Mouse (Mus musculus) ovary, postnatal 36 days (tissue): ENCODE data around the gene Nkx1-2.
A peak's percentile ranks its signal among the peaks of the same experiment; 100 is the strongest.

Source experiments
- DNase-seq: peaks from one replicate; pipeline ENCODE4 v3.0.0; 2022; ENCODE audit warnings: low spot score, mixed read lengths

Gene Nkx1-2

GRCm38 (mm10) chr7:132604720-132605119 is 5.3 kb upstream of the Nkx1-2 start:
- no peak for DNase-seq

GRCm38 (mm10) chr7:132600926-132601325 is 1.5 kb upstream of the Nkx1-2 start:
- no peak for DNase-seq

- no peak for DNase-seq
These were observed 589 bp upstream of the Nkx1-2 start for GRCm38 (mm10) chr7:132600026-132600425.

DNA sequence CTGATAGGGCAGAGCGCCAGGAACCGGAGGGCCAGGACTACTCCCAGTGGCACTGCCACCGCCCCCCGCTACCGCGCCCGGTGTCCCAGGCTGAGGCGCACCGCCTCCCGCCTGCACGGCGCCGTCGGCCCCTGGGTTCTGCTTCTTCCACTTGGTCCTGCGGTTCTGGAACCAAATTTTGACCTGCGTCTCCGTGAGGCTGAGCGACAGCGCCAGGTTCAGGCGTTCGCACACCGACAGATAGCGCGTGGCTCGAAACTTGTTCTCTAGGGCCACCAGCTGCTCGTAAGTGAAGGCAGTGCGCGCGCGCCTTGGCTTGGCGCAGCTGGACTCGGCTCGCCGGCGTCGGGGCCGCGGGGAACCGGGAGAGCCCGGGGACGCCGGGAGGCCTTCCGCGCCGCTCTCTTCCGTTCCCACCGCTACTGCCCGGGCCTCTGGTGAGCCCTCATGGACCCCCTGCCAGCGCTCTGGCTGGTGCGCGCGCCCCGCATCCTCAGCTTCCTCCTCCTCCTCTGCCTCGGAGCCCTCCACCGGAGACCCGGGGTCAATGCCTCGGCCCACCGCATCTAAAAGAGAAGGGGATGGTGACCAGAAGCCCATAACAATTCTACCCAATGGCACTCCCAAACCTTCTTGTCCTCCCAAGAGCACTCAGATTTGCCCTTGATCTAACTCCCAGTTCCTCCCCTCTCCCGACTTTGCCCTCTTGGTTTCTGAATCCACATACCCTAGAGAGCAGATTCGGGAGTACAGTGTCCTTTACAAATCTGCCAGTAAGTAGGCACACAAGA is 2.0 kb downstream of the Nkx1-2 start:
- peak; percentile 28 for DNase-seq

- DNase-seq: no peak
These were observed 2.7 kb downstream of the Nkx1-2 start for GRCm38 (mm10) chr7:132596557-132597250.

DNA sequence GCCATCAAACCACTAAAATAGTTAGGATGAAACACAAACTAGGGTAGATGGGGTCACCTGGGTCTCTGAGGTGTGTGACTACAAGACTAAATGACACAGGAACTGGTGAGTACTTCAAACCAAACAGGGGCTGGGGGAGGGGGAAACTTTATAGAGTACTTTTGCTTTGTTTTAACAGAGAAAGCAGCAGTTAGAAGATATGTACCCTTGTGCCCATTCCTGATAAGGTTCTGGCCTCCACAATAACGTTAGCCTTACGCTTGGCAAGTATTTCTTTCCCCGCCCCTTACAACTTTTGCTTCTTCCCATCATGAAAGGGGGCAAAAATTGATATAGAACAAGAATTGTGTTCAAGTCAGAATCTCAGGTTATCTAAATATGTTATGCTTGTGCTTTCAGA is 3.6 kb downstream of the Nkx1-2 start:
- no peak for DNase-seq

- DNase-seq: no peak
These were observed 5.1 kb downstream of the Nkx1-2 start for GRCm38 (mm10) chr7:132594325-132594724.

DNA sequence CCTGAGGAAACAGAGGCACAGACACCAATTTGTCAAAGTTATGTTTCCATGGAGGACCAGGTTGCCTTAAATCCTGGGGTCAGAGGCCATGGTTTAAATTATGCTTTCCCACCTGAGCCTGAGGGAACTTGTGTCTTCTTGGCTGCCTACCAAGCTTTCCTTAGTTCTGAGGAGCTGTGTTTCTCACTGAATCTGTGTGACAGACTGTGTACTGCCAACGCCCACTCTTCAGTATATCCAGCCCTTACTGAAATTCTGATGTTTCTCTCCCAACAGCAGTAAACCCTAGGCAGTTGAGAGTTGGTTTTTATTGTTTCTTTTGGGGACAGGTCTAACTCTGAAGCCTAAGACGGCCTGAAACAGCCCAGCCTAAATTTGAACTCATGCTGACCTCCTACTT is 5.7 kb downstream of the Nkx1-2 start:
- DNase-seq: no peak

- no peak for DNase-seq
These were observed 9.8 kb downstream of the Nkx1-2 start for GRCm38 (mm10) chr7:132589610-132590009.

- DNase-seq: no peak
These were observed 12.3 kb downstream of the Nkx1-2 start for GRCm38 (mm10) chr7:132587167-132587566.

DNA sequence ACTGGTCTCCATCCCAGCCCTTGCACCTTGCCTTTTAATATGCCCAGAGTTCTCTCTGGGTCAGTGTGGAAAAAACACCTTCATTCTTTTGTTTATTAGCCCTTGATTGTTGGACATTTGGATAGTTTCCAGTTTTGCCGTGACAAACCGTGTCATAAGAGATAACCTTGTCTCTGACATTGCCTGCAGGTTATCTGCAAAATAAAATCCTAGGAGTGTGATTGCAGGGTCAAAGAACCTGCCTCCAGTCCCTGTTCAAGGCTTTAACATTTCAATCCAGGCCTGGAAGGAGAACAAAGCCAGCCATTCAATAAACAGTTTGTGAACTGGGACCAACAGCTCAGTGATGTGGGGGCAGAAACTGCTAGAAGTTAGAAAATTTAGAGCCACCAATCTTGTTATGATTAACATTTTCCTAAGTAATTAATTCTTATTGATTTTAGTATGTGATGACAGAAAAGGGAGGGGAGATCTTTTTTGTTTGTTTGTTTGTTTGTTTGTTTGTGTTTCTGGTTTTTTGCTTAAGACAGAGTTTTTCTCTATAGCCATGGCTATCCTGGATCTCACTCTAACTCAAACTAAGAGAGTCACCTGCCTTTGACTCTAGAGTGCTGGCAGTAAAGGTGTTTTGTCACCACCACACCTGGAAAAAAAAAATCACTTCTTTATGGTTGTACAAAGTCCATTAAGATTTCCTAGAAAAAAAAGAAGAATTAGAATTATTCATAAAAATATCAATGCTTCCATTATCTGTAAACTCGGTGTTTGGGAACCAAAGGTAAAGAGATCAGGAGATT is 13.5 kb downstream of the Nkx1-2 start:
- no peak for DNase-seq

GRCm38 (mm10) chr7:132581441-132581840 is 18.0 kb downstream of the Nkx1-2 start:
- DNase-seq: no peak

DNA sequence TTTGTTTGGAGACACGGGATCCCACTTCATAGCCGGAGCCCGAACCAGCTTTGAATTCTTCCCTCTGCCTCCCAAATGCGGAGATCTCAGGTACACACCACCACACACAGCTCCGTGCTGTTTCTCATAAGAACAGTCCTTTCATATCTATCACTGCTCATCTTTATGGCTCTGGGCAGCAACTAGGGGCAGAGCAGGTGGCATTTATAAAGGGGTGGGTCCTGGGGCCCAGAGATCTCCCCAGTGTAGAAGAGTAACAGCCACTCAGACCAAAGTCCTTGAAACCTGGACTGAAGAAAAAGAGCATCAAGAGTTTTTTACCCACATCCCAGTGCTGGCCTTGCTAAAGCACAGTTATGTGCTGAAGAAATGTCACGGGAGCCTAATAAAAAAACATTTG is 18.9 kb downstream of the Nkx1-2 start:
- no peak for DNase-seq

- no peak for DNase-seq
These were observed 22.5 kb downstream of the Nkx1-2 start for GRCm38 (mm10) chr7:132576891-132577290.

GRCm38 (mm10) chr7:132576116-132576650 is 23.3 kb downstream of the Nkx1-2 start, which contains the start of gene Oat:
Gene Oat, minus strand, starts transcription at chr7:132576398.
- peak; percentile 95 for DNase-seq

GRCm38 (mm10) chr7:132575623-132576022 is 23.8 kb downstream of the Nkx1-2 start:
- DNase-seq: peak; percentile 80

- DNase-seq: no peak
These were observed 24.8 kb downstream of the Nkx1-2 start for GRCm38 (mm10) chr7:132574646-132575045.

GRCm38 (mm10) chr7:132573205-132573604 is 26.2 kb downstream of the Nkx1-2 start:
- no peak for DNase-seq

- no peak for DNase-seq
These were observed 26.7 kb downstream of the Nkx1-2 start for GRCm38 (mm10) chr7:132572738-132573137.

- DNase-seq: no peak
These were observed 28.0 kb downstream of the Nkx1-2 start for GRCm38 (mm10) chr7:132571481-132571880.

DNA sequence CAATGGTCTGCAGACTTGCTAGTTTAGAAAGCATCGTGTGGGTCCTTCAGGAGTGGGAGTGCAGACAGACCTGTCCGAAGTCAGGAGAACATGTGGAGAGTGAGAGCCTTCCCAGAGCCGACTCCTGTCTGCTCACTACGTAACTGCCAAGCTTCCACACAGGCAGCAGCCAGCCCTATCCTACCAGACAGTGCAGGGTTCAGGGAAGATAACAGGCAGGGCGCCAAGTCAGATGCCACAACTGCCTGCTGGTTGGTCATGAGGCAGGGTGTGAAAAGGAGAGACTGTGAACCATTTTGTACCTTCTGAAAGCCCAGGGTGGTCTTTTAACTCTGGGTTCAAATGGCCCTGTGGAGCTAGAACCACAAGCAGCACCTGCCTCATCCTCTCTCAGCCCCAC is 29.4 kb downstream of the Nkx1-2 start:
- DNase-seq: peak; percentile 42

GRCm38 (mm10) chr7:132568817-132569216 is 30.6 kb downstream of the Nkx1-2 start:
- no peak for DNase-seq
